24 mouse cellular contexts compared by ENCODE assay signal in genomic region chr3:85052196-85052595, GRCm38 (mm10).
"Had no signal": no experiment of that assay in that cellular context is flagged by ENCODE, and none has a peak within 500 bp of the region (broad histone marks: within the 10 kb centered on the region; RNA-seq: fewer than 3 reads in every experiment).

No protein-coding gene starts in this region.

- H3K9me3 ChIP-seq: embryonic facial prominence, embryonic 10.5 days; embryonic facial prominence, embryonic 12.5 days; embryonic facial prominence, embryonic 13.5 days; embryonic facial prominence, embryonic 15.5 days; forebrain, embryonic 10.5 days; forebrain, embryonic 12.5 days; forebrain, embryonic 13.5 days; forebrain, embryonic 15.5 days had no signal

- DNase-seq: cerebellum, adult 9-10 months; cerebellum, adult 9-11 months; cerebellum, postnatal 36 days; embryo, embryonic 11 days; forebrain, postnatal 0 days; gastrocnemius, adult 2 months; gastrocnemius, postnatal 10 days; gastrocnemius, postnatal 14 days; gastrocnemius, postnatal 25 days; gastrocnemius, postnatal 36 days; heart, adult 11 months; heart, adult 18-20 months; heart, adult 2 months had no signal

- H3K27ac ChIP-seq: embryonic facial prominence, embryonic 10.5 days; embryonic facial prominence, embryonic 12.5 days; embryonic facial prominence, embryonic 13.5 days; embryonic facial prominence, embryonic 15.5 days; forebrain, embryonic 10.5 days; forebrain, embryonic 12.5 days; forebrain, embryonic 13.5 days; forebrain, embryonic 15.5 days; gastrocnemius, adult 2 months; heart, adult 2 months had no signal

- H3K27me3 ChIP-seq: embryonic facial prominence, embryonic 12.5 days; embryonic facial prominence, embryonic 13.5 days; embryonic facial prominence, embryonic 15.5 days; forebrain, embryonic 12.5 days; forebrain, embryonic 13.5 days; forebrain, embryonic 15.5 days had no signal

- H3K4me1 ChIP-seq: embryonic facial prominence, embryonic 12.5 days; embryonic facial prominence, embryonic 13.5 days; embryonic facial prominence, embryonic 15.5 days; forebrain, embryonic 10.5 days; forebrain, embryonic 12.5 days; forebrain, embryonic 13.5 days; forebrain, embryonic 15.5 days had no signal

- H3K36me3 ChIP-seq: embryonic facial prominence, embryonic 10.5 days; embryonic facial prominence, embryonic 12.5 days; embryonic facial prominence, embryonic 13.5 days; embryonic facial prominence, embryonic 15.5 days; forebrain, embryonic 10.5 days; forebrain, embryonic 12.5 days; forebrain, embryonic 15.5 days had no signal

- H3K4me2 ChIP-seq: embryonic facial prominence, embryonic 12.5 days; embryonic facial prominence, embryonic 13.5 days; embryonic facial prominence, embryonic 15.5 days; forebrain, embryonic 12.5 days; forebrain, embryonic 13.5 days; forebrain, embryonic 15.5 days had no signal

- ATAC-seq: forebrain, embryonic 13.5 days; forebrain, embryonic 14.5 days; forebrain, embryonic 15.5 days; forebrain, embryonic 16.5 days; forebrain, postnatal 0 days had no signal

- H3K4me3 ChIP-seq: embryonic facial prominence, embryonic 10.5 days; embryonic facial prominence, embryonic 12.5 days; embryonic facial prominence, embryonic 13.5 days; embryonic facial prominence, embryonic 15.5 days; erythroblast, embryonic 14.5 days; forebrain, embryonic 10.5 days; forebrain, embryonic 12.5 days; forebrain, embryonic 13.5 days; forebrain, embryonic 15.5 days; gastrocnemius, adult 2 months; heart, adult 2 months had no signal

- H3K9ac ChIP-seq: embryonic facial prominence, embryonic 12.5 days; embryonic facial prominence, embryonic 13.5 days; embryonic facial prominence, embryonic 15.5 days; forebrain, embryonic 12.5 days; forebrain, embryonic 13.5 days; forebrain, embryonic 15.5 days; forebrain, postnatal 0 days had no signal
